Mouse (Mus musculus): ENCODE results near the gene Mroh2a. TPM values are rescaled to one million over a fixed set of nuclear protein-coding genes. Genes with fewer than 3 reads are reported as not detected.

Gene Mroh2a
- polyA plus RNA-seq, 2 experiments, result under 0.01 to 0.38 TPM

DNA sequence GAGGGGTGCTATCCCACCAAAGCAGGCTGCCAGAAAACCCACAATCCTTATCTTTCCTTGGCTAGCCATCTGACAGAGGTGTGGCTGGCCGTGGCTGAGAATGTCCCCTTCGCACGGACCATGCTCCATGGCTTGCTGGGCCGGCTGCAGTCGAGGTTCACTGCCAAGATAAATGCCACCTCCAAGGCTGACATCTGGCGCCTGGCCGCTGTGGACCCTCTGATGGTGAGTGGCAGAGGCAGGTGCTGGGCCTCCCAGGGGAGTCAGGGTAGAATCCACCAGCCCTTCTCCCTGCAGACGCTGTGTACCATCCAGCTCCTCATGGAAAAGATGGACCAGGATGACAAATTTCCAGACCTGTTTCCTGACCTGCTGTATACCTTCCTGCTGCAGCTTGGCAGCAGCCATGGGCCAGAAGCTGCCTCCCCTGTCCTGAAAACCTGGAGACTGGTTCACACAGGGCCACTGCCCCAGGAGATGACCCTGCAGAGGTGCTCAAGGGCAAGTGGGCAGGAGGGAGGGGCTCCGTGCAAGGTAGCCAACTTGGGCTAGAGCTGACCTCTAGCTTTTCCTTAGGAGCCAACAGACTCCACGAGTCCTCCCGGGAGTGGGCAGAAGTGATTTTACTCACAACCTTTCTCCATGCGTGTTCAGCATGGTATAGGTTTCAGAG lies 28.1 kb downstream of the Mroh2a start:
- H3K27me3 ChIP-seq (ENCODE audit: control insufficient read depth, insufficient read depth, low read length), result no peaks in the 10 kb centered on the region
- H3K27ac ChIP-seq, result no peak overlapping the region
- H3K9me3 ChIP-seq (ENCODE audit: control insufficient read depth, low read length), result no peaks in the 10 kb centered on the region; the same call in 1 of the 2 replicates
- no peak for DNase-seq (ENCODE audit: low read depth in 3 of 3, low spot score in 3 of 3)
- no peak overlapping the region for H3K9ac ChIP-seq (replicated peaks)
- no peak overlapping the region for H3K4me2 ChIP-seq (ENCODE audit: low read depth)
- 62% methylated on average over 12 of the region's 12 CpGs for WGBS (ENCODE audit: insufficient replicate concordance)
- peaks cover under 1 to 12% of the 10 kb centered on the region in 2 experiments; a peak in 2 of 4 replicates for H3K4me1 ChIP-seq (replicated peaks; ENCODE audit: control insufficient read depth in 2 of 2, insufficient read depth in 2 of 2, low read length in 1 of 2)
- TF ChIP-seq CTCF (IDR thresholded peaks at IDR 0.05; ENCODE audit: low read depth) (no peak), EP300 (IDR thresholded peaks at IDR 0.05; ENCODE audit: low read depth) (no peak)
- no peak overlapping the region for H3K4me3 ChIP-seq (ENCODE audit: insufficient read depth in 1 of 2, low read depth in 2 of 2, low read length in 2 of 2)
- ATAC-seq (ENCODE audit: insufficient read depth), result no peak
- H3K36me3 ChIP-seq (replicated peaks; ENCODE audit: control insufficient read depth, insufficient read depth, low read depth), result no peaks in the 10 kb centered on the region

- H3K27me3 ChIP-seq (ENCODE audit: control insufficient read depth, insufficient read depth, low read length), result no peaks in the 10 kb centered on the region
- peaks cover 6 to 17% of the 10 kb centered on the region in 2 experiments; a peak in 3 of 4 replicates for H3K4me1 ChIP-seq (replicated peaks; ENCODE audit: control insufficient read depth in 2 of 2, insufficient read depth in 2 of 2, low read length in 1 of 2)
- H3K9ac ChIP-seq (replicated peaks), result no peak overlapping the region
- 45% methylated on average over 2 of the region's 2 CpGs for WGBS (ENCODE audit: insufficient replicate concordance)
- no peak overlapping the region for H3K4me3 ChIP-seq (ENCODE audit: insufficient read depth in 1 of 2, low read depth in 2 of 2, low read length in 2 of 2)
- H3K36me3 ChIP-seq (replicated peaks; ENCODE audit: control insufficient read depth, insufficient read depth, low read depth), result no peaks in the 10 kb centered on the region
- TF ChIP-seq EP300 (IDR thresholded peaks at IDR 0.05; ENCODE audit: low read depth) (no peak), CTCF (IDR thresholded peaks at IDR 0.05; ENCODE audit: low read depth) (no peak)
- H3K9me3 ChIP-seq (ENCODE audit: control insufficient read depth, low read length), result no peaks in the 10 kb centered on the region; the same call in 1 of the 2 replicates
- no peak overlapping the region for H3K4me2 ChIP-seq (ENCODE audit: low read depth)
- ATAC-seq (ENCODE audit: insufficient read depth) (no peak), DNase-seq (ENCODE audit: low read depth in 3 of 3, low spot score in 3 of 3) (no peak)
- no peak overlapping the region for H3K27ac ChIP-seq
These were observed 28.7 kb downstream of the Mroh2a start for GRCm38 (mm10) chr1:88255466-88255857.

DNA sequence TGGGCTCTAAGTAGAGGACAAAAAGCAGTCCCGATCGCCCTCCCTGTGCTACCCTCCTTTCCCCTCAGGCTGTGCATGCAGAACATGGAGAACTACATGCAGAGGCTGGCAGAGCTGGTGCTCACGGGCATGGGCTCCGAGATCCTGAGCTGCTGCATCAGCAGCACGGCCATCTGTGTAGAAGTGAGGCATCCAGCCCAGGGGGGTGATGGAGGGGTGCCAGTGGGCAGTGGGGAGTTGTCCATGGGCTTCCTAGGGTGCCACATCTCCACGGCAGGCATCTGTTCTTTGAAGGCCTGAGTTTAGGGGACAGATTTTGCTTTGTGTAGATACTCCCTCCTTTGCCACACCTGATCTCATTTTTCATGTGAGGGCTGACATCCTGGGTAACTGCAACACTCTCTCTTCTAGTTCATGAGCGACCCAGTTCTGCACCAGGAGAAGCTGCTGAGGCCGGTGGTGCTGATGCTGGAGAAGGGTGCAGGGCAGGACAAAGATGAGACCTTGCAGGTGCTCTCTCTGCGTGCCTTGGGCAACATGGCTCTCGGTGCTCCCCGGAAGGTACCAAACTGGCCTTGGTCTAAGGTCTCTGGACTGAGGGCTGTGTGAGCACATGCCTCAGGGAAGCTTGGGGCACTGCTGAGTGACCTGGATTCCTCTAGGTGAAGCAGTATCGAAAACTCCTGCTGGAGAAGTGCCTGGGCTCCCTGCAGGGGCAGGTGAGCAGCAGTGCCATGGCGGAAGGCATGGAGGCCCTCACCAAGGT lies 29.4 kb downstream of the Mroh2a start:
- no peak overlapping the region for H3K4me3 ChIP-seq (ENCODE audit: insufficient read depth in 1 of 2, low read depth in 2 of 2, low read length in 2 of 2)
- TF ChIP-seq EP300 (IDR thresholded peaks at IDR 0.05; ENCODE audit: low read depth) (no peak), CTCF (IDR thresholded peaks at IDR 0.05; ENCODE audit: low read depth) (no peak)
- DNase-seq (ENCODE audit: low read depth in 3 of 3, low spot score in 3 of 3) (no peak), ATAC-seq (ENCODE audit: insufficient read depth) (no peak)
- H3K36me3 ChIP-seq (replicated peaks; ENCODE audit: control insufficient read depth, insufficient read depth, low read depth), result peaks cover 3% of the 10 kb centered on the region; the same call in 1 of the 2 replicates
- H3K4me1 ChIP-seq (replicated peaks; ENCODE audit: control insufficient read depth in 2 of 2, insufficient read depth in 2 of 2, low read length in 1 of 2), result peaks cover 6 to 23% of the 10 kb centered on the region in 2 experiments; a peak in 3 of 4 replicates
- H3K9ac ChIP-seq (replicated peaks), result no peak overlapping the region
- no peaks in the 10 kb centered on the region for H3K27me3 ChIP-seq (ENCODE audit: control insufficient read depth, insufficient read depth, low read length)
- WGBS (ENCODE audit: insufficient replicate concordance), result 63% methylated on average over 13 of the region's 13 CpGs
- H3K27ac ChIP-seq, result no peak overlapping the region
- H3K9me3 ChIP-seq (ENCODE audit: control insufficient read depth, low read length), result no peaks in the 10 kb centered on the region; the same call in 1 of the 2 replicates
- no peak overlapping the region for H3K4me2 ChIP-seq (ENCODE audit: low read depth)

DNA sequence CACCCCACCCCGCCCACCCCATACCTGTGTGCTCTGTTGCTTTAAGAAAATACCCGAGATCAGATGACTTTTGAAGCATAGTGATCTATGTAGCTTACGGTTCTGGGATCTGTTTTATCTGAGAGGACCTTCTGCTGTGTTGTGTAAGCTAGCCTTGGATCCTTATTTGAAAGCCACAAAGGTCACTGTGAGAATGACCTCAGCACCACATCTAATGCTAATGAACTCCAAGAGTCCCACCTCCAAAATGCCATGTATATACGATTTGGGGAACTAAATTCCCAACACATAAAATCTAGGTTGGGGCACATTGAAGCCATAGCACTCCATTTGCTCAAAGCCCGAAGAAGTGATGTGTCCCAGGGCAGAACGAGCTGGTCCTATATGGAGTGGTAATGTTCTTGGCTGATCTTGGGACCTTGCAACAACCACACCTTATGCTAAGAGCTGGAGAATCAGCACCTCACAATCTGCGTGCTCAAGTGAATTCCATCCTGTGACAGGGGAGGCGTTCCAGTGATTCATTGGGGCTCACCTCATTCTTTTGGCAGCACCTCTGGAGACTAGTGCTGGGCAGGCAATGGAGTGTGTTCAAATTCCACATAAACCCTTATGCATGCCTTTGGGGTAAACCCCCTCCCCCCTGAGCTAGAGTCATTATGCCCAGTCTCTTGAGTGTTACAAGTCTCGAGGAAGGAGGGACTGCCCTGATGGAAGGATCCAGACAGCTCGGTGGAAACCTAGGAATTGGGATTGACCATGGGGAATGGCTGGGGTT lies 30.3 kb downstream of the Mroh2a start:
- no peak overlapping the region for H3K9ac ChIP-seq (replicated peaks)
- H3K9me3 ChIP-seq (ENCODE audit: control insufficient read depth, low read length), result no peaks in the 10 kb centered on the region; the same call in 1 of the 2 replicates
- no peak for DNase-seq (ENCODE audit: low read depth in 3 of 3, low spot score in 3 of 3)
- H3K36me3 ChIP-seq (replicated peaks; ENCODE audit: control insufficient read depth, insufficient read depth, low read depth), result peaks cover 10% of the 10 kb centered on the region
- H3K27me3 ChIP-seq (ENCODE audit: control insufficient read depth, insufficient read depth, low read length), result no peaks in the 10 kb centered on the region
- H3K27ac ChIP-seq, result no peak overlapping the region
- TF ChIP-seq EP300 (IDR thresholded peaks at IDR 0.05; ENCODE audit: low read depth) (no peak), CTCF (IDR thresholded peaks at IDR 0.05; ENCODE audit: low read depth) (no peak)
- H3K4me1 ChIP-seq (replicated peaks; ENCODE audit: control insufficient read depth in 2 of 2, insufficient read depth in 2 of 2, low read length in 1 of 2), result peaks cover 6 to 32% of the 10 kb centered on the region in 2 experiments; a peak in 3 of 4 replicates
- no peak for ATAC-seq (ENCODE audit: insufficient read depth)
- no peak overlapping the region for H3K4me2 ChIP-seq (ENCODE audit: low read depth)
- no peak overlapping the region for H3K4me3 ChIP-seq (ENCODE audit: insufficient read depth in 1 of 2, low read depth in 2 of 2, low read length in 2 of 2)
- 57% methylated on average over 10 of the region's 10 CpGs for WGBS (ENCODE audit: insufficient replicate concordance)
